ENCODE assay signal across 26 mouse cellular contexts in genomic region chr17:28231026-28231736, GRCm38 (mm10). TPM values are rescaled to one million over a fixed set of nuclear protein-coding genes. Genes with fewer than 3 reads are reported as not detected.
DNase-seq lines count a peak whose midpoint lies in the region; ATAC-seq and TF ChIP-seq lines count a peak whose summit lies in the region.
"Had no signal": no experiment of that assay in that cellular context is flagged by ENCODE, and none has a peak within 500 bp of the region (broad histone marks: within the 10 kb centered on the region; RNA-seq: fewer than 3 reads in every experiment).

No protein-coding gene starts in this region.

- WGBS in limb, embryonic 15.5 days, result 73% methylated on average over 18 of the region's 18 CpGs
- WGBS in limb, embryonic 10.5 days, result 85% methylated on average over 18 of the region's 18 CpGs
- WGBS in lung, adult 2 months, result 84% methylated on average over 18 of the region's 18 CpGs
- WGBS in lung, postnatal 0 days, result 78% methylated on average over 18 of the region's 18 CpGs

- no peak overlapping the region for H3K4me3 ChIP-seq in limb, embryonic 15.5 days
- H3K4me3 ChIP-seq in limb, embryonic 10.5 days, result no peak overlapping the region
- no peak overlapping the region for H3K4me3 ChIP-seq in lung, adult 2 months (replicated peaks; ENCODE audit: extremely low read depth, low read depth, low read length)
- no peak overlapping the region for H3K4me3 ChIP-seq in lung, postnatal 0 days (ENCODE audit: low read depth, low read length)
- H3K4me3 ChIP-seq: hindbrain, embryonic 15.5 days; layer of hippocampus, adult 2 months; stomach, embryonic 15.5 days had no signal

- ATAC-seq in limb, embryonic 15.5 days (ENCODE audit: insufficient number of reproducible peaks, low FRiP score, low TSS enrichment, low read depth), result no peak
- ATAC-seq in lung, postnatal 0 days, result no peak
- ATAC-seq: activated CD4-positive, CD25-positive, alpha-beta regulatory T cell, adult 4 months; inflammation-experienced regulatory T-cells, adult 6 months; Patski had no signal

- H3K27me3 ChIP-seq in limb, embryonic 15.5 days, result no peaks in the 10 kb centered on the region
- H3K27me3 ChIP-seq in limb, embryonic 10.5 days (ENCODE audit: low read depth, poor library complexity, severe bottlenecking), result no peaks in the 10 kb centered on the region
- no peaks in the 10 kb centered on the region for H3K27me3 ChIP-seq in lung, postnatal 0 days (replicated peaks; ENCODE audit: insufficient read depth, low read length)
- H3K27me3 ChIP-seq: hindbrain, embryonic 15.5 days; liver, embryonic 13.5 days; Patski; stomach, embryonic 15.5 days had no signal

- H3K36me3 ChIP-seq in limb, embryonic 15.5 days, result peaks cover 9% of the 10 kb centered on the region
- peaks cover 15% of the 10 kb centered on the region for H3K36me3 ChIP-seq in limb, embryonic 10.5 days
- no peaks in the 10 kb centered on the region for H3K36me3 ChIP-seq in lung, postnatal 0 days (ENCODE audit: insufficient read depth, low read length)
- H3K36me3 ChIP-seq: hindbrain, embryonic 15.5 days had no signal

- H3K4me1 ChIP-seq in limb, embryonic 15.5 days, result peaks cover 30% of the 10 kb centered on the region
- H3K4me1 ChIP-seq in limb, embryonic 10.5 days, result peaks cover 32% of the 10 kb centered on the region
- 0 out of 2 replicates have a peak, but pooled peaks cover 2% of the 10 kb centered on the region for H3K4me1 ChIP-seq in lung, adult 2 months (ENCODE audit: control insufficient read depth, insufficient read depth, low read length)
- H3K4me1 ChIP-seq in lung, postnatal 0 days (ENCODE audit: insufficient read depth, low read depth, low read length), result no peaks in the 10 kb centered on the region; the same call in 1 of the 2 replicates

- no peak overlapping the region for H3K4me2 ChIP-seq in limb, embryonic 15.5 days
- H3K4me2 ChIP-seq in lung, postnatal 0 days (replicated peaks; ENCODE audit: low read depth, low read length), result no peak overlapping the region
- H3K4me2 ChIP-seq: heart, embryonic 11.5 days; hindbrain, embryonic 15.5 days; stomach, embryonic 15.5 days had no signal

- peak; percentile 56 for DNase-seq in adrenal gland, postnatal 10 days
- DNase-seq in adrenal gland, postnatal 25 days, result no peak
- DNase-seq in limb, embryonic 10.5 days (ENCODE audit: low spot score), result no peak
- DNase-seq in ZHBTc4 (ENCODE audit: low read depth, low spot score), result peak; percentile 85
- no peak for DNase-seq in lung, adult 2 months
- no peak for DNase-seq in lung, postnatal 0 days (ENCODE audit: low spot score)
- no peak for DNase-seq in cerebellum, adult 8-10 months
- DNase-seq: cerebellum, adult 9-10 months; gastrocnemius, postnatal 14 days; heart, adult 18-20 months; kidney, adult 11 months; kidney, postnatal 36 days; liver, embryonic 13.5 days; lung, adult 18-20 months; lung, postnatal 14 days; midbrain, embryonic 14.5 days; thymus, postnatal 14 days had no signal

- H3K27ac ChIP-seq in limb, embryonic 15.5 days, result peak overlapping the region; percentile 51
- H3K27ac ChIP-seq in limb, embryonic 10.5 days, result no peak overlapping the region
- H3K27ac ChIP-seq in lung, postnatal 0 days (ENCODE audit: low read length), result no peak overlapping the region
- H3K27ac ChIP-seq: hindbrain, embryonic 15.5 days; layer of hippocampus, adult 2 months; liver, embryonic 13.5 days; stomach, embryonic 15.5 days had no signal

- no peak for TF ChIP-seq EP300 in lung, postnatal 0 days (IDR thresholded peaks at IDR 0.05)

- TF ChIP-seq POLR2A in lung, adult 2 months (IDR thresholded peaks at IDR 0.05; ENCODE audit: borderline replicate concordance, extremely low read depth, low read depth, low read length), result no peak

- no peak for TF ChIP-seq CTCF in lung, adult 2 months (IDR thresholded peaks at IDR 0.05; ENCODE audit: insufficient read depth, low read length)
- TF ChIP-seq CTCF in lung, postnatal 0 days (IDR thresholded peaks at IDR 0.05), result no peak

- no peak overlapping the region for H3K9ac ChIP-seq in limb, embryonic 15.5 days
- H3K9ac ChIP-seq in lung, postnatal 0 days (replicated peaks; ENCODE audit: low read depth), result no peak overlapping the region
- H3K9ac ChIP-seq: hindbrain, embryonic 15.5 days; stomach, embryonic 15.5 days had no signal

- no peaks in the 10 kb centered on the region for H3K9me3 ChIP-seq in limb, embryonic 15.5 days
- H3K9me3 ChIP-seq in limb, embryonic 10.5 days (replicated peaks), result no peaks in the 10 kb centered on the region
- H3K9me3 ChIP-seq in lung, postnatal 0 days (ENCODE audit: low read length), result no peaks in the 10 kb centered on the region
- H3K9me3 ChIP-seq: G1E; hindbrain, embryonic 15.5 days; liver, embryonic 13.5 days; stomach, embryonic 15.5 days had no signal

RNA-seq across cellular contexts. Expression of gene Ppard, which starts 1.3 kb away (rescaled TPM):
- 10 to 100 TPM; 29.8 to 30.2 TPM for total RNA-seq in adrenal gland, postnatal 10 days (2021)
- total RNA-seq in adrenal gland, postnatal 25 days (2021), result 36.3 and 43.3 TPM in 2 replicates
- 3.4 and 3.6 TPM in 2 replicates for polyA plus RNA-seq in limb, embryonic 15.5 days (2015; fragmentation: Nextera tagmentation; extraction: Ambion mirVana)
- polyA plus RNA-seq in limb, embryonic 10.5 days (2016; fragmentation: Nextera tagmentation; extraction: Ambion mirVana), result 1.9 and 2.3 TPM in 2 replicates
- 33.3 and 41.7 TPM in 2 replicates for polyA plus RNA-seq in lung, adult 2 months (2012; rRNA removed)
- 2.4 and 3.0 TPM in 2 replicates for polyA plus RNA-seq in lung, postnatal 0 days (2015; fragmentation: Nextera tagmentation; extraction: Ambion mirVana)

RNA-seq across cellular contexts. Expression of gene Def6, which starts 23.6 kb away (rescaled TPM):
- total RNA-seq in adrenal gland, postnatal 10 days (2021), result 1 to 10 TPM; 4.7 to 6.7 TPM
- 1.8 and 3.1 TPM in 2 replicates for total RNA-seq in adrenal gland, postnatal 25 days (2021)
- 19.2 and 20.5 TPM in 2 replicates for polyA plus RNA-seq in limb, embryonic 15.5 days (2015; fragmentation: Nextera tagmentation; extraction: Ambion mirVana)
- 6.8 and 11.1 TPM in 2 replicates for polyA plus RNA-seq in limb, embryonic 10.5 days (2016; fragmentation: Nextera tagmentation; extraction: Ambion mirVana)
- 15.2 and 22.0 TPM in 2 replicates for polyA plus RNA-seq in lung, adult 2 months (2012; rRNA removed)
- polyA plus RNA-seq in lung, postnatal 0 days (2015; fragmentation: Nextera tagmentation; extraction: Ambion mirVana), result 5.8 and 6.2 TPM in 2 replicates

RNA-seq across cellular contexts. Expression of gene Zfp523, which starts 54.3 kb away (rescaled TPM):
- total RNA-seq in adrenal gland, postnatal 10 days (2021), result 10 to 100 TPM; 31.3 to 39.3 TPM
- total RNA-seq in adrenal gland, postnatal 25 days (2021), result 41.5 and 45.5 TPM in 2 replicates
- polyA plus RNA-seq in limb, embryonic 15.5 days (2015; fragmentation: Nextera tagmentation; extraction: Ambion mirVana), result 30.9 and 33.6 TPM in 2 replicates
- 33.6 and 40.2 TPM in 2 replicates for polyA plus RNA-seq in limb, embryonic 10.5 days (2016; fragmentation: Nextera tagmentation; extraction: Ambion mirVana)
- polyA plus RNA-seq in lung, adult 2 months (2012; rRNA removed), result 69.0 and 75.8 TPM in 2 replicates
- 18.7 and 20.2 TPM in 2 replicates for polyA plus RNA-seq in lung, postnatal 0 days (2015; fragmentation: Nextera tagmentation; extraction: Ambion mirVana)

Comparison
In these comparisons a context has a peak if more than half of its experiments do, and no peak if none do; other contexts are left out.
1. DNase-seq: peak in adrenal gland, postnatal 10 days (single experiment) and ZHBTc4 (single experiment); none in adrenal gland, postnatal 25 days (single experiment), limb, embryonic 10.5 days (single experiment), lung, adult 2 months (single experiment), lung, postnatal 0 days (single experiment) and cerebellum, adult 8-10 months (single experiment).